Mouse (Mus musculus): ENCODE results near the gene Nptxr. TPM values are rescaled to one million over a fixed set of nuclear protein-coding genes. Genes with fewer than 3 reads are reported as not detected.

Nptxr gene
- total and polyA plus RNA-seq, 3 experiments = 0.09 to 2.1 (median 0.14) TPM

DNA sequence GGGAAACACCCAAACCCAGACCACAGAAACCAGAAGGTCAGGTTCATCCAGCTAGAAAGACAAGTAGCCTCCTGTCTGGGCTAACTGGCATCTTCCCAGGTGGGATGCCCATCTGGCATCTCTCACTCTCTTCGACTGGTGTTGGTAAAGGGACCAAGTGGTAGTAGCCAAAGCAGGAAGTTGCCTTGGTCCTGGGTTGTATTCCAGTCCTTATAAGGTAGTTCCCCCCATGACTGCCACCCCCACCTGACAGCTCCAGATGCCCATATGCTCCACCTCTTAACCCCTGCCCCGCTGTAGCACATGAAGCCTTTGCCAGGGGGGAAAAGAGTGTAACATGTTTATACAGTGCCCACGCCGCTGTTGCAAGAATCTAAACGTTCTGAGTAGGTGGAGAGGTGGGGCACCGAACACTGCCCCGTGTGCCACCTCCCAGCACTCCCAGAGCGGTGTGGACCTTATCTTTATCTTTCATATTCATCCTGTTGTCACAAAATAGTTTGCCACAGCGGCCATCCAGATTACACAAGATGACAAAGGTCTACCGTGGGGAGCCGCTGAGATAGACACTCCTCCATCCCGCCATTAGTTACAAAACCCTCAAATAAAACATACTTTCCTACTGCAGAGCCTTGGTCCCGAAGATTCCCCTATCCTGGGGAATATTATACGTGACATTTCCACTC is 63.2 kb downstream of the Nptxr start:
- in situ Hi-C loops (cut with MboI; ENCODE audit: low pct_ligation_motif_present, low pct_unique_long_range_greater_than_20kb, low sequenced_read_pairs) (loop anchor here (10.0 kb wide), 1 partner anchor 353 kb away; the partner anchor contains the start of genes Rpl3 and Syngr1), dilution Hi-C loops (cut with MboI; ENCODE audit: extremely low pct_ligation_motif_present, extremely low pct_unique_long_range_greater_than_20kb, low sequenced_read_pairs) (no loop called here)
- Histone ChIP-seq H3K9ac (ENCODE audit: insufficient read depth, low read depth) (peak overlapping the region; percentile 92), H3K27ac (ENCODE audit: insufficient read depth, low read depth) (no peak overlapping the region), H3K27me3 (replicated peaks) (no peaks in the 10 kb centered on the region), H3K4me1 (ENCODE audit: control insufficient read depth in 1 of 2, insufficient read depth in 2 of 2) (peaks cover 23 to 52% of the 10 kb centered on the region in 2 experiments), H3K36me3 (replicated peaks in 1 of 2; ENCODE audit: control insufficient read depth in 1 of 2, insufficient read depth in 1 of 2, low read length in 1 of 2) (peaks cover 34 to 60% of the 10 kb centered on the region in 2 experiments), H3K4me3 (replicated peaks in 1 of 3; ENCODE audit: low read depth in 2 of 3, low read length in 2 of 3, poor library complexity in 1 of 3) (peak overlapping the region; percentile 72 to 94 (median 85)), H3K9me3 (replicated peaks; ENCODE audit: low read length) (no peaks in the 10 kb centered on the region), H3K79me2 (replicated peaks; ENCODE audit: control insufficient read depth, extremely low read depth, insufficient read depth, poor library complexity, severe bottlenecking) (no peaks in the 10 kb centered on the region), H3K4me2 (ENCODE audit: insufficient read depth, low read depth, poor library complexity, severe bottlenecking) (peak overlapping the region; percentile 62)
- TF ChIP-seq MAX (IDR thresholded peaks at IDR 0.05; ENCODE audit: low read length) (no peak), JUN (IDR thresholded peaks at IDR 0.05; ENCODE audit: insufficient read depth, low read depth, low read length) (no peak), MEF2A (IDR thresholded peaks at IDR 0.05; ENCODE audit: borderline replicate concordance, low read depth, low read length) (no peak), BHLHE40 (IDR thresholded peaks at IDR 0.05; ENCODE audit: low read depth, low read length) (no peak), ELF1 (IDR thresholded peaks at IDR 0.05; ENCODE audit: low read depth, low read length) (peak; percentile 67), NELFE (IDR thresholded peaks at IDR 0.05; ENCODE audit: low read depth, low read length) (no peak), GABPA (IDR thresholded peaks at IDR 0.05; ENCODE audit: insufficient replicate concordance, low read depth, low read length) (no peak)
- peak; percentile 59 for DNase-seq (ENCODE audit: extremely low read depth)

DNA sequence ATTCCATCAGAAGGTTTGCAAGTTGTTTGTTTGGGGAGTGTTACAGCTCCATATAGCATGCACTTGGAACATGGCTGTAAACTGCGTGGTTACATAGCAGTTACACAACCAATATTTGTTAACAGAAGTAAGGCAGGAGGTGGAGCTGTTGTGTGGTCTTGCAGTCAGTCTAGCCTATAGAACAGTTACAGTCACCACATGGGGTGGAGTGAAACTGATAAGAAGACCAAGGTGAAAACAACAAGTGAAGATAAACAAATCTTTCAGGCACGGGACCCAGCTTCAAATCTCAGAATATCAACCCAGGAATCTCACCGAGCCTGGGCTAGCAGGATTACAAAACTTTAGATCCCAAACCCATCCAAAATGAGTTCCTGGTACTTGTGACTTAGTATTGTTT is 63.8 kb downstream of the Nptxr start:
- H3K4me3 ChIP-seq (replicated peaks in 1 of 3; ENCODE audit: low read depth in 2 of 3, low read length in 2 of 3, poor library complexity in 1 of 3) = no peak overlapping the region
- no peak for DNase-seq (ENCODE audit: extremely low read depth)
- H3K9me3 ChIP-seq (replicated peaks; ENCODE audit: low read length) = no peaks in the 10 kb centered on the region
- dilution Hi-C loops (cut with MboI; ENCODE audit: extremely low pct_ligation_motif_present, extremely low pct_unique_long_range_greater_than_20kb, low sequenced_read_pairs) = no loop called here
- no peaks in the 10 kb centered on the region for H3K79me2 ChIP-seq (replicated peaks; ENCODE audit: control insufficient read depth, extremely low read depth, insufficient read depth, poor library complexity, severe bottlenecking)
- H3K4me1 ChIP-seq (ENCODE audit: control insufficient read depth in 1 of 2, insufficient read depth in 2 of 2) = peaks cover 21 to 47% of the 10 kb centered on the region in 2 experiments
- H3K36me3 ChIP-seq (replicated peaks in 1 of 2; ENCODE audit: control insufficient read depth in 1 of 2, insufficient read depth in 1 of 2, low read length in 1 of 2) = peaks cover 35 to 59% of the 10 kb centered on the region in 2 experiments
- no peaks in the 10 kb centered on the region for H3K27me3 ChIP-seq (replicated peaks)
- no peak overlapping the region for H3K27ac ChIP-seq (ENCODE audit: insufficient read depth, low read depth)
- no peak overlapping the region for H3K9ac ChIP-seq (ENCODE audit: insufficient read depth, low read depth)
- TF ChIP-seq MAX (IDR thresholded peaks at IDR 0.05; ENCODE audit: low read length) (no peak), ELF1 (IDR thresholded peaks at IDR 0.05; ENCODE audit: low read depth, low read length) (no peak)
- H3K4me2 ChIP-seq (ENCODE audit: insufficient read depth, low read depth, poor library complexity, severe bottlenecking) = peak overlapping the region; percentile 62; the same call in 1 of the 2 replicates
- in situ Hi-C loops (cut with MboI; ENCODE audit: low pct_ligation_motif_present, low pct_unique_long_range_greater_than_20kb, low sequenced_read_pairs) = loop anchor here (10.0 kb wide), 1 partner anchor 354 kb away; the partner anchor contains the start of genes Rpl3 and Syngr1

Other genes with a start within 250 kb of the Nptxr start
- gene Dmc1, start 199.7 kb downstream of the Nptxr start, total RNA-seq (2012; rRNA removed) = not detected in 2 replicates
- gene Dmc1, start 199.7 kb downstream of the Nptxr start, total RNA-seq (2014; rRNA removed) = not detected in 2 replicates
- not detected in 2 replicates for gene Dmc1, start 199.7 kb downstream of the Nptxr start, polyA plus RNA-seq (2012; ENCODE audit: insufficient read length, low read depth)
- gene Fam227a, start 145.8 kb downstream of the Nptxr start, total RNA-seq (2012; rRNA removed) = 0.34 and 0.42 TPM in 2 replicates
- 0.12 and 0.48 TPM in 2 replicates for gene Fam227a, start 145.8 kb downstream of the Nptxr start, total RNA-seq (2014; rRNA removed)
- 0.20 and 0.31 TPM in 2 replicates for gene Fam227a, start 145.8 kb downstream of the Nptxr start, polyA plus RNA-seq (2012; ENCODE audit: insufficient read length, low read depth)
- 17.6 and 20.2 TPM in 2 replicates for gene Cby1, start 145.6 kb downstream of the Nptxr start, total RNA-seq (2012; rRNA removed)
- gene Cby1, start 145.6 kb downstream of the Nptxr start, total RNA-seq (2014; rRNA removed) = 19.3 and 19.5 TPM in 2 replicates
- gene Cby1, start 145.6 kb downstream of the Nptxr start, polyA plus RNA-seq (2012; ENCODE audit: insufficient read length, low read depth) = 16.9 and 20.7 TPM in 2 replicates
- 109 and 142 TPM in 2 replicates for gene Tomm22, start 133.9 kb downstream of the Nptxr start, total RNA-seq (2012; rRNA removed)
- 495 and 496 TPM in 2 replicates for gene Tomm22, start 133.9 kb downstream of the Nptxr start, total RNA-seq (2014; rRNA removed)
- gene Tomm22, start 133.9 kb downstream of the Nptxr start, polyA plus RNA-seq (2012; ENCODE audit: insufficient read length, low read depth) = 212 and 234 TPM in 2 replicates
- gene Josd1, start 116.8 kb downstream of the Nptxr start, total RNA-seq (2012; rRNA removed) = 34.9 and 41.0 TPM in 2 replicates
- gene Josd1, start 116.8 kb downstream of the Nptxr start, total RNA-seq (2014; rRNA removed) = 48.3 and 50.6 TPM in 2 replicates
- gene Josd1, start 116.8 kb downstream of the Nptxr start, polyA plus RNA-seq (2012; ENCODE audit: insufficient read length, low read depth) = 28.2 and 30.1 TPM in 2 replicates
- 32.9 and 34.2 TPM in 2 replicates for gene Gtpbp1, start 113.9 kb downstream of the Nptxr start, total RNA-seq (2012; rRNA removed)
- 25.3 and 25.5 TPM in 2 replicates for gene Gtpbp1, start 113.9 kb downstream of the Nptxr start, total RNA-seq (2014; rRNA removed)
- gene Gtpbp1, start 113.9 kb downstream of the Nptxr start, polyA plus RNA-seq (2012; ENCODE audit: insufficient read length, low read depth) = 45.2 and 45.3 TPM in 2 replicates
- gene Sun2, start 62.2 kb downstream of the Nptxr start, total RNA-seq (2012; rRNA removed) = 20.1 and 26.5 TPM in 2 replicates
- gene Sun2, start 62.2 kb downstream of the Nptxr start, total RNA-seq (2014; rRNA removed) = 18.6 and 20.8 TPM in 2 replicates
- 19.7 and 22.3 TPM in 2 replicates for gene Sun2, start 62.2 kb downstream of the Nptxr start, polyA plus RNA-seq (2012; ENCODE audit: insufficient read length, low read depth)
- gene Dnal4, start 26.9 kb downstream of the Nptxr start, total RNA-seq (2012; rRNA removed) = 16.5 and 20.9 TPM in 2 replicates
- 11.3 and 11.7 TPM in 2 replicates for gene Dnal4, start 26.9 kb downstream of the Nptxr start, total RNA-seq (2014; rRNA removed)
- 17.8 and 18.5 TPM in 2 replicates for gene Dnal4, start 26.9 kb downstream of the Nptxr start, polyA plus RNA-seq (2012; ENCODE audit: insufficient read length, low read depth)
- gene Npcd, start 29.5 kb upstream of the Nptxr start, total RNA-seq (2012; rRNA removed) = 0.59 and 0.67 TPM in 2 replicates
- not detected in 2 replicates for gene Npcd, start 29.5 kb upstream of the Nptxr start, total RNA-seq (2014; rRNA removed)
- not detected in 2 replicates for gene Npcd, start 29.5 kb upstream of the Nptxr start, polyA plus RNA-seq (2012; ENCODE audit: insufficient read length, low read depth)
- 29.9 and 30.0 TPM in 2 replicates for gene Cbx6, start 29.9 kb upstream of the Nptxr start, total RNA-seq (2012; rRNA removed)
- gene Cbx6, start 29.9 kb upstream of the Nptxr start, total RNA-seq (2014; rRNA removed) = 10.0 and 11.1 TPM in 2 replicates
- gene Cbx6, start 29.9 kb upstream of the Nptxr start, polyA plus RNA-seq (2012; ENCODE audit: insufficient read length, low read depth) = 38.1 and 40.7 TPM in 2 replicates
- 3.9 and 4.7 TPM in 2 replicates for gene Apobec3, start 86.9 kb upstream of the Nptxr start, total RNA-seq (2012; rRNA removed)
- gene Apobec3, start 86.9 kb upstream of the Nptxr start, total RNA-seq (2014; rRNA removed) = 8.7 and 10.4 TPM in 2 replicates
- 94.3 and 98.5 TPM in 2 replicates for gene Apobec3, start 86.9 kb upstream of the Nptxr start, polyA plus RNA-seq (2012; ENCODE audit: insufficient read length, low read depth)
- gene Cbx7, start 166.4 kb upstream of the Nptxr start, total RNA-seq (2012; rRNA removed) = 10.0 and 12.1 TPM in 2 replicates
- 5.6 and 8.1 TPM in 2 replicates for gene Cbx7, start 166.4 kb upstream of the Nptxr start, total RNA-seq (2014; rRNA removed)
- 12.4 and 14.7 TPM in 2 replicates for gene Cbx7, start 166.4 kb upstream of the Nptxr start, polyA plus RNA-seq (2012; ENCODE audit: insufficient read length, low read depth)
- gene Pdgfb, start 210.2 kb upstream of the Nptxr start, total RNA-seq (2012; rRNA removed) = not detected in 2 replicates
- gene Pdgfb, start 210.2 kb upstream of the Nptxr start, total RNA-seq (2014; rRNA removed) = not detected in 2 replicates
- not detected in 2 replicates for gene Pdgfb, start 210.2 kb upstream of the Nptxr start, polyA plus RNA-seq (2012; ENCODE audit: insufficient read length, low read depth)

Measured in CH12.LX (cell line).